Mouse (Mus musculus) ovary, adult 18-20 months (tissue): ENCODE measurements around the gene BC035044.
"Not testable (repeated sequence)": the region's sequence is repeated elsewhere in the genome, so short reads cannot be mapped to it uniquely, and the experiment has no call there.

Experiments
- DNase-seq: peaks from one replicate; pipeline ENCODE4 v3.0.0; 2022; ENCODE audit warnings: low spot score, mixed read lengths

BC035044 gene

DNA sequence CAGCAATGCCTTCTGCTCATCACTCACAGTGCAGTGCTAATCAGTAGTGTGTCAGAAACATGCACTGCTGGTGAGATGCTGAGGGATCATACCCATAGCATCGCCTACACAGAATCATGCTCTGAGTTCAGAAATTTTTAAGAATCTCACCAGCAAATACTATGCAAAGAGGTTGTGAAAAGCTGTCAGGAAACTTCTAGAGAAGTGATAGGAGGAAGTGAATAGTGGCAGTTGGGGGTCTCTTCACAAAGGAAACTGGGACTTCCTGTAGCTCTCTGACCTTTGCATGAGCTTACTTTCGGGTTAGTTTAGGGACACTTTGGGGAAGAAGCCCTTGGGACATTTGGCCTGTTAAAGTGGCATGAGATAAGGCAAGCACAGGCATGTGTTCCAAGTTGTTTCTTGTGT lies at the start of gene BC035044:
Gene BC035044, minus strand, starts transcription at position 179 of the 408 bp plus-strand sequence.
- DNase-seq = no peak

DNA sequence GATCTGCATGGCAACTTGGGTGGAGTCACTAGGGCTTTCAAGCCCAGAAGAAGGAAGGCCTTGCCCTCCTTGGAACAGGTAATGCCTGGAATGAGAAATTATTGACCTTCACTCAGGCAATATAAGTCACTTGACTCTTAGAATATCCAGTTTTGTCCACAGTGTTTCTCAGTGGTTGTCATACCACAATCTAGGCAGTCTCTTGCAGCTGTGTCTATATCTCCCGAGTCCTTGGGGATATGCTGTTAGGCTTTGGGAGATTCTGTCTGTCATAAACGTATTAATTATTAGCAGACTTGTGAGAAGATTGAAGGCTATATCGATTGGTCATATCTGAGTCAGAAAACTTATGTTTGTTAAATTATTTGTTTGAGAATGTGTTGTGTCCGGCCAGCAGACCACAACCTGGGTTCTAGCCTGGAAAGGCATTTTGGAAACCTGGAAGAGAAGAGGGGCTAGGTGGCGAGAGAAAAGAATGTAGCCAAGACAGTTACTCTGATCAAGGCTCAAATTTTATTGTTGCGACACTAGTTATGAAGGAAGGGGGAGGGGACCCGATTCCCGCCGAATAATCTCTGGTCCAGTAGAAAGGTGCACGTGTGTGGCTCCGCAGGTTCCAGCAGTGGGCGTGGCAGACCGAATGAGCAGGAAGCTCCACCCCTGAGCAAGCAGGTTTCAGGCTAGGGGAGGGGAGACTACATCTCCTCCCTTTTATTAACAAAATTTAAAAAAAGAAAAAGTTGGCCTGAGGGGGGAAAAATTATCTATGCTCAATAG lies 45.2 kb upstream of the BC035044 start:
- DNase-seq = not testable (repeated sequence)

DNA sequence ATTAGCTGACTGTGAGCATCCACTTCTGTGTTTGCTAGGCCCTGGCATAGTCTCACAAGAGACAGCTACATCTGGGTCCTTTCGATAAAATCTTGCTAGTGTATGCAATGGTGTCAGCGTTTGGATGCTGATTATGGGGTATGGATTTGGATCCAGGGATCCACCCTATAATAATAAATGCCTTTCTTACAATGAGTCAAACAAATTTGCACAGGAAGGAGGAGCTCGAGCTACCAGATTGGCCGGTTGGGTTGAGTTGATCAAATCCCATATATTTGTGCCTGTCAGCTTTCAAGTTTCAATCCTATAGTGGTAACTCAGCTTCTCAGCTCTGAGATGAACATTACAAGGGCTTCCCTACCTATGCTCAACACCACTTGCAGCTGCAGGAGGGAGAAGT lies 43.2 kb upstream of the BC035044 start, which contains the start of gene Clec2g:
Gene Clec2g, plus strand, starts transcription at position 301 of the 400 bp plus-strand sequence.
- DNase-seq = not testable (repeated sequence)

DNA sequence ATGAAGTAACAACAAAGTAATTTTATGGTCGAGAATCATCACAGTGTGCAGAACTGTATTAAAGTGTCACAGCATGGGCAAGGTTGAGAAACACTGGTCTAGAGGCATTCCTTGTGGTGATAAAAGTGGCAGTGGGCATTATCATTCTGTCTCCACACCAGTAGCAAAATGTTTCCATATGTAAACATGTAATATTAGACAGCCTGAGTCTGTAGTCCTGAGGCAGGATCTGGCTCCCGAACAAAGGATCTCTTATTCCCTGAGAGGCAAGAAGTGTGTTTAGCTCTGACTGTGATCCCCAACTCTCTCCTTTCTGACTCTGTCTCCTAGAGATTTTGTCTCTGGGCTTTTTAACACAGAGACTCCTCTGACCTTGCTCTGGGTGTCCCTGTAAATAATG lies 42.1 kb upstream of the BC035044 start:
- DNase-seq = no peak

DNA sequence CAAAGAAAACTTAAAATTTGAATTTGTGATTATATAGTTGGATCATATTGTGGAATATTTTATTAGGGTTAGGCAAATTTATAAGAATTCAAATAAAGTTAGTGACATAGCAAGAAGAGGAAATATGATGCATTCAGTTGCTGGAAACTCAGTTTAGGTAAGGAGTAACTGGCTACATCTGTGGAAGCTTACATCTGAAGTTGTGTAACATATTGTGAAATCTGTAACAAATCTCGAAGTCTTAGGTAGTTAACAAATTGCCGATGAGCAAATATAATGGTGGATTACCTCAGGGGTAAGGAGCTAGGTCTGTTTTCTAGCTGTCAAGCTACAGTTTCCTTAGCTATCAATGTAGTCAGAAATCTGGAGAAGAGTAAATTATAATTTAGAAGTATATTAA lies 26.4 kb upstream of the BC035044 start:
- DNase-seq = no peak

DNA sequence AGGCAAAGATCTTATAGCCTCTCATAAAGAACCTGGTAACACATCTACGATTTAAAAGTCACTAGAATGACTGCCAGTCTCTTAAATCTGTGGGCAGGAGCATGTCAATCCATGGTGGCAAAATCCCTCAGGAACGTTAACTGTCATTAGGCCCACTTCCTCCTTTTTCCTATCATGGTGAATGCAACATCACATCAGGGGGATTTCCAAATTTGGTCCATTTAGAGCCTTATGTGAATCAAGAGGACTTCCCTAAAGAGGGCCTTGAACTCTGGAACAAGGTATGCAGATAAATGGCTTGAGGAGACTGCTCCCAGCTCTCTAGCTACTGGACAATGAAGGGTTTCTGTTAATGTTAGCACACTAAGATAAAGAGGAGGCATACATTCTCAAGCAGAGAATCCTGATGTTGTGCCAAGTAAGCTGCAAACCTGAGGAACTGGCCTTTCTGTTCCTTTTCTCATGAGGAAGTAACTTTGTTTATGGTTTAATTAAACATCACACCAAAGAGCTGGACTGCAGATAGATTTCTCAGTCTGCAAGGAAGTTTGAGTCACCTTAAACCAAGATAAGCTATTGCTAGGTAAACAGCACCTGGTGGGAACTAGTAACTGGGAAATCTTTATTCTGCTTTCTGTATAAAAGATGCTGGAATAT lies 22.8 kb upstream of the BC035044 start:
- no peak for DNase-seq

DNA sequence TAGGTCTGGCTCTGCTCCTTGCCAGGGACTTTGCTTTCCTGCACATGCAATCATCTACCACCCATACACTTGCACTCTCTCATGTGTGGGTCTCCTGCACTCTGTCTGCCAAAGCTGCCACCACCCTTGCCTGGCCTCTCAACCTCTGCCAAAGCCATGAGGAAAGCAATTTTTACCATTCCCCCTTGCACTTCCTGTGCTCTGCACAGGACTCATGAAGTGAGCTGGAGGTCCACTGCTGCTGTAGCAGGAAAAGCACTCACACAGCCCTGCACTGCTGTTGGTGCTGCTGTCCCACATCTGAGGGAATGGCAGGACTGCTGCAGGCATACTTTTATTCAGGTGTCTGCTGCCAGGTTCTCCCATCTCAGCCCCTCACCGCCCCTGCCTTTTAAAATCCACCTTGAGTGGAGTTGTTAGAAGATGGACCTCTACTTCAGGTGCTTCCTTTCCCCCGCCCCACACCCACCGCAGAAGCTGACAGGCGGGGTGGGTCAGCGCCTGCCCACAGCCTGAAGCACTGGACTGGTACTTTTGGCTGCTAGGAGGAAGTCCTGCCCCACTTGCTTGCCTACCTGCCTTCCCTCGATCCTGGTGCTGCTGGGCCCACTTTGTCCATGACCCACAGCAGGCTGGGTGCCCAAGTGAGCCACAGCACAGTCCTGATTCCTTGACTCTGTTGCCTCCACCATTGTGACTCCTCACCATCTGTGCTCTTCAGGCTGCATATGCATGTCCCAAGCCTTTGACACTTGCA lies 10.0 kb upstream of the BC035044 start:
- DNase-seq = not testable (repeated sequence)

DNA sequence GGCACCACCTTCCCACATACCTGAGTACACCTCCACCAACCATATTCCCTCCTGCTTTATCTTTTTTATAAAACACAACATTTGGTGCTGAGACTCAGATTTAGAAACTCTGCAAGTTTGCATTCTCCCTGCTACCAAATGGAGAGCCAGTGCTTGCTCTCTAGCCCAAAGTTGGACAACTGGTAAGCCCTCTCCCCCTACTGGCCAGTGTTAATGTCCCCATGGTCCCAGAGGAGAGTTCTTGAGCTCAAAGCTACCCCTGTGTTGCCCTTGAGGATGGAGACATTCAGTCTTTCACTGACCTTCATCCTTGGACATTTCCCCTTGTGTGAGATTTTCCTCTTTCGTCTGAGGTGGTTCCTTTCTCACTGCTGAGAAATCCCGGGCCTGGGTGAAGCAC lies 9.1 kb upstream of the BC035044 start:
- no peak for DNase-seq

DNA sequence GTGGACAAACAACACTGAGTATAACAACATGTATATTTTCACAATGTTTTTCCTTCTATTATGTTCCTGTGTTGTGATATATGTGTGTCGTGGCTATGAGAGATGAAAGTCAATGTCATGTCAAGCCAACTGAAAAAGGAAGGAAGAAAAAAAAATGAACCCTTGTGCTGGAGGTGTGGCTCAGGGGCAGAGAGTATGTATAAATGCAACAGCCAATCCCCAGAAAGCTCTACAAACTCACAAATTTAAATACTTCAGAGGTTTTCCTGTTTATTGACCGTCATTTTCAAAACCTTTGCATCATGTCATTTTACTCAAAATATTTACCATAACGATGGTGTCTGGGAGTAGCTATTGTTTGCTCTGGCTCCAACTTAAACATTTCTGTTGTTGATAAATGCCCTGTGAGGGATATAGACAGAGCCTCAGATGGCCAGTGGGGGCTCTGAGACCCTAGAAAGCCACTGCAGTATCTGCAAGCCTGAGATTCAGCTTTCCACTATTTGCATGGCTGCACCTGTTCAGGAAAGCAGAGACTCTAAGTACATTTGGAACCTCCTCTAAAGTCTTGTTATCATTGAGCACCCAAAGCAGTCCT lies 4.6 kb upstream of the BC035044 start:
- no peak for DNase-seq

DNA sequence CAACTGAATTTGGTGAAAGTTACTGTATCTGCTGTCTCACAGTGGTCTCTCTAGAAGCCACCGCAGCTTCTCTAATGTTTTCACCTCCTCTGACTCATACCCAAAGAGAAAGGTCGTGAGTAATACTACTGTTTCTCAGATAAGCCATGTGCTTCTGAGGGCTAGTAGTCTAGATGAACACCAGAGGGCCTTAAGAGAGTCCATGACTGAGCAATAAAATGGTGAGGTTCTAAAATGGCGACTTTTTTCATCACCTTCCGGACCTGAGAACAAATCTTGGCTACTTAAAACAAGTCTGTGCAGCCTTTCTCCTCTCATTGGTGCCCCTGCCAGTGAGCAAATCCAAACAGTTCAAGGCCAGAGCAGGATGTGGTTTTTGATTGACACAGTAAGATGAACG lies 2.1 kb downstream of the BC035044 start:
- DNase-seq = no peak

DNA sequence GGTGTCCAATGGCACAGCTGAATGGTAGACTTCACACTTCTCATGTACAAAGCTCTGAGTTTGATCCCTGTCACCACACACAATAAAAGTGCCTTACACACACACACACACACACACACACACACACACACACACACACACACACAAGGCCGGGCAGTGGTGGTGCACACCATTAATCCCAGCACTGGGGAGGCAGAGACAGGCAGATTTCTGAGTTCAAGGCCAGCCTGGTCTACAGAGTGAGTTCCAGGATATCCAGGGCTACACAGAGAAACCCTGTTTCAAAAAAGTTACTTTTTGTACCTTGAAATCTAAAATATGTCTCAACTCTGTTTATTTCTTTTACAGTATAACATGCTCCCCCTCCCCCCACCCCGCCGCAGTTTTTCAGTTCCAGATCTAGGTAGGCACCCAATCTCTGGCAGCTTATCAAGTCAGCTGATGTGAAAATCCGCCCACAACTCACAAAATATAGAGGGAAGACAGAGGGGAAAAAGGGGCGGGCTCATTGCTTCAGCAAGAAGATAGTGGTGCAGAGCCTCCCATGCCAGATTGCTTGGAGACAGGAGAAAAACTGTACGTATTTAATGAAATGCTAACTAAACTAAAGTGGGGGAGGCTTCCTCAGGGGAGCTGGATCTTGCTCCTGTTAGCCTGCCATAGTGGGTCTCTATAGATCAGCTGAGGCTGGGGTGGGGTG lies 3.7 kb downstream of the BC035044 start, which contains the start of gene Clec2i:
Gene Clec2i, plus strand, starts transcription at position 498 of the 700 bp plus-strand sequence.
- not testable (repeated sequence) for DNase-seq

DNA sequence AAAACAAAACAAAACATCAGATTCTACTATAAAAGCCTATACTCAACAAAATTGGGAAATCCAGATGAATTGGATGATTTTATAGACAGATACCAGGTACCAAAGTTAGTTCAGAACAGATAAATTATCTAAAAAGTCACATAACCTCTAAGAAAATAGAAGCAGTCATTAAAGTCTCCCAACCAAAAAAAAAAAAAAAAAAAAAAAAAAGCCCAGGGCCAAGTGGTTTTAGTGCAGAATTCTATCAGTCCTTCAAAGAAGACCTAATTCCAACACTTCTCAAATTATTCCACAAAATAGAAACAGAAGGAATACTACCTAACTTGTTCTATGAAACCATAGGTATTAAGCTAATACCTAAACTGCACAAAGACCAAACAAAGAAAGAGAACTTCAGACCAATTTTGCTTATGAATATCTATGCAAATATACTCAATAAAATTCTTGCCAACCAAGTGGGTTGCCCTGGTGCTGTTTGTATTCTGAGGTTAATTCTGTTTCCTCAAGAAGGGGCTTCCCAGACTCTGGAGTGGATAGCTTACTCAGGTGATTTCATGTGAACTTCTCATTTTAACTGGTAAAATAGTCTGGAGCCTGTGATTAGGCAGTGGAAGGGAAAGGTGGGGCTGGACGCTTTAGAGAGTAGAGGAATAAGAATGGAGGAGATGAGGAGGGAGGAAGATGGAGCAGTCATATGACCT lies 18.9 kb downstream of the BC035044 start:
- no peak for DNase-seq

DNA sequence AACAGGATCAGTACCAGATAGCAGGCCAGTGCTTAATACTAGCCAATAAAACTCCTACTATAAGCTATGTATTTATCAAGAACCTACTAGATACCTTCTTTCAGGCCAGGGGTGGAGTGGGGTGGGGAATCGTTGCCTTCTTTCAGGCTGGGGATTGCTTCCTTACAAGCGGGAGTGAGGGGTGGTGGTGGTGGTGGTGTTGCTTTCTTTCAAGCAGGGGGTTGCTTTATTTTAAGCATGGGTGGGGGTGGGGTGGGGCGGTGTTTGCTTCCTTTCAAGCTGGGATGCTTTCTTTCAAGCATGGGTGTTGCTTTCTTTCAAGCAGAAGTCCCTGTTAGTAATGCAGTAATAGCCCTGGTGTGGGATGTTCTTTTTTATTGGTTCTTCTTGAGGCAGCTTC lies 22.1 kb downstream of the BC035044 start:
- no peak for DNase-seq

DNA sequence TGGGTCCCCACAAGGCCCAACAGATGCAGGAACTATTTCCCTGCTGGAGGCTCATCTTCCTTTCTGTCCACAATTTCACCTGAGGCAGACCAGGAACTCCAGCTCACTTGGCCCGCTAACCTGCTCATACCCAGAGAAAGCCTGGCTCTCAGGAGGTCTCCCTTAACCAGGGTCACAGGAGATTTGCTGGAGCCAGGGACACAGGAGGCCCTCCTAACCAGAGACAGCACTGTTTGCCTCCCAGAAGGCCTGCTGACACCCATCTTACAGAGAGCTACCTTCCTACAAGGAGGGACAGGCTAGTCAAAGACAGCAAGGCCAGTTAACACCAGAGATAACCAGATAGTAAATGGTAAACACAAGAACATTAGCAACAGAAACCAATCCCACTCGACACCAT lies 33.0 kb downstream of the BC035044 start:
- no peak for DNase-seq

DNA sequence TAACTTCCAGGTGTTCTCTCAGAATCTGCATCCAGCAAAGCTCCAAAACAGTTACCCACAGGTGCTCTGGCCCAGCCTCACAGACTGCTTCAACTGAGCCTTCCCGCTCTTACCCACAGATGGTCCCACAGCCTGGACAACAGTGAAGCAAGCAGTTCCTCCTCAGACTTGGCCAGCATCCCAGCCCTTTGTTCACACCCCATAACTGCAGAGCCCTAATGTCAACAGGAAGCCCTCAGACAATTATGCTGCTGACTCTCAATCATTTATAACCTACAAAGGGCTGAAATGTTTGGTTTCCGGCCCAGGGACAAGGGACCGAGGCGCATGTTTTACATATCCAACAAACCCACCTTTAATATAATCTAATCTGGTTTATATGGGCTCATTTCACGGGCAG lies 34.7 kb downstream of the BC035044 start:
- peak; percentile 69 for DNase-seq

DNA sequence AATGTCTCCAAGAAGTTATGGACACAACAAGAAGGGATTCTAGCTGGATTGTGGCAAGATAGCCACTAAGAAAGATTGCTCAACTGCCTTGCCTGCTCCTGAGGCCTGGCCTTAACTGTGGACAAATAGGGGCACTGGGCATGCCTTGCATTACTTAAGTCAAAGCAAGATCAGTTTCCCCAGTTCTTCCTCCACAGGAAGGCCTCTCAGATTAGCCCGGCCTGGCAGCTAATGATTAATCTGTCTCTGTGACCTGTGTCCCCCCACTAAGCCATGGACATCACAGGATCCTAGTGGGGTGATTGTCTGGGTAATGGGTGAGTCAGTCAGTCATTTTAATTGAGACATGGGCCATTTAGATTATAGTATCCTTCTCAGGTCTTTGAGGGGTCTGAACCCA lies 35.4 kb downstream of the BC035044 start:
- DNase-seq = no peak

DNA sequence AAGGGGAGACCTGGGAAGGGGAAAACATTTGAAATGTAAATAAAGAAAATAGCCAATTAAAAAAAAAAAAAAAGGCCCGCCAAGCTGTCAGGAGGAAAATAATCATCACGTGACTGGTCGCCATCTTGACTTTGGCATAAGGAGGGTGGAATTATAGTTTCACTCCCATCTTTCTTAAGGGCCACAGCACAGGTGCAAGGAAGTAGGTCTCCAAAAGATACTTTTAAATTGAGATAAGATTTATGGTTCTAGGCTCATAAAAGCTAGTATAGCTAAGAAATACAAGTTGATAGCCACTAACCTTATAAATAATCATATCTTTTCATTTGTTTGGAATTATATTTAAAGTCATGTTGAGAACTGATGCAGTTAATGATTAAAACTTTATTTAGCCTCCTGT lies 36.0 kb downstream of the BC035044 start:
- no peak for DNase-seq

DNA sequence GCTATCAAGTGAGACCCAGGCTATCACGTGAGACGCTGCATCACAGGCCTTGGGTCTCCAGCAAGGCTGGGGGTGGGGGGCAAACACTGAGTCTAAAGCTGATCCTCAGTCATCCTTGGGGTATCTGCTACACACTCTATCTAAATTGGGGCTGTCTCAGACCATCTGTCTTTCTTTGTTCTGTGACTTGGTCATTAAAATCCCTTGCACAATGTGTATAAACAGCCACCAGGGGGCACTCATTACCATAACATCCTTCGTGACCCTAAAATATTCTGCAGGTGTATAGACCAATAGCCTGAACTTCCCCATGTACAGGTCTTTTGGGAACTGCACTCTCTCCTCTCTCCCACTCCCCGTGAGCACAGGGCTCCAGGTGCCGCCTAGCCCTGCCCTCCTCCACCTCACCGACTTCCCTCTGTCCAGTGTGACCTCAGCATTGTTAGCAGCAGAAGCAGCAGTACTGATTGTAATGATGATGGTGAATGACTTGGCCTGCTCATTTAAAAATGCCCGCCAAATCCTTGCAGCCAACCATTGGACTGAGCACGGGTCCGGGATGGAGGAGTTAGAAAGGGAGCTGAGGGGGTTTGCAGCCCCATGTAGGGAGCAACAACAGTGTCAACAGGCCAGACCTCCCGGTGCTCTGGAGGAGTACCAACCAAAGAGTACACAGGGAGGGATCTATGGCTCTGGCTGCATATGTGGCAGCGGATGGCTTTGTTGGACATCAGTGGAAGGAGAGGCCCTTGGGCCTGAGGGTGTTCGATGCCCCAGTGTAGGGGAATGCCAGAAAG lies 36.7 kb downstream of the BC035044 start:
- no peak for DNase-seq

DNA sequence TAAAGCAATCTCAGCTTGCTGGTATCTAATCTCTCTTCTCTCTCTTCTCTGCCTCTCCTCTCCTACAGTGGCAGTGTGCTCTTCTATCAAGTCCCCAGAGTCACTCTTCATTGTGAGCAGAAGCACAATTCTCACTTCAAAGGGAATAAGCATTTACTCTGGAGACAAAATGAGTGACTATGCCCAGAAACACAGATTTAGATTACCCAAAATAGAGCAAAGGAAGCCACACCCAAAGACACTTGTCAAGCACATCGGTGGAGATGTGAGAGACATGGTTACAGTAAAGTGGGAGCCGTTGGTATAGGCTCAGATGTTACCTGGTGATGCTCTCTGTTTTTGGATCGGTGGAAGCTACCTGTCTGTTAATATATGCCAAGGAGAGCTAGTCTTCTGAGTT lies 38.2 kb downstream of the BC035044 start:
- no peak for DNase-seq

DNA sequence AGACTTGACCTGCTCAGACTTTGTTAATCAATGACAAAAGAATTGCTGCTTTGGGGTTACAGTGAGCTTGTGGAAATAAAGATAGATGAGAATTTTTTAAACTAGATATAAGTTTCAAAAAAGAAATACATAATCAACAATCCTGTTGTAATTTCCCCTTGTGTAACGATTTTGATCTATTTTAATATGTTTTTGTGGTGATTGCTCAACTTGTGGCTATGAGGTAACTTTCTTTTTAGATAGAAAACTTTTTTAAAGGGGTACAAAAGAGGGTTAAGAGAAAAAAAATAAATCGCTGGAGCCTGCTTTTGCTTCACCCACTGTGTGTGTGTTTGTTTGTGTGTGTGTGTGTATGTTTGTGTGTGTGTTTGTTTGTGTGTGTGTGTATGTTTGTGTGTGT lies 39.8 kb downstream of the BC035044 start:
- DNase-seq = no peak
